Mouse (Mus musculus): ENCODE measurements around the gene Zfp358.

DNA sequence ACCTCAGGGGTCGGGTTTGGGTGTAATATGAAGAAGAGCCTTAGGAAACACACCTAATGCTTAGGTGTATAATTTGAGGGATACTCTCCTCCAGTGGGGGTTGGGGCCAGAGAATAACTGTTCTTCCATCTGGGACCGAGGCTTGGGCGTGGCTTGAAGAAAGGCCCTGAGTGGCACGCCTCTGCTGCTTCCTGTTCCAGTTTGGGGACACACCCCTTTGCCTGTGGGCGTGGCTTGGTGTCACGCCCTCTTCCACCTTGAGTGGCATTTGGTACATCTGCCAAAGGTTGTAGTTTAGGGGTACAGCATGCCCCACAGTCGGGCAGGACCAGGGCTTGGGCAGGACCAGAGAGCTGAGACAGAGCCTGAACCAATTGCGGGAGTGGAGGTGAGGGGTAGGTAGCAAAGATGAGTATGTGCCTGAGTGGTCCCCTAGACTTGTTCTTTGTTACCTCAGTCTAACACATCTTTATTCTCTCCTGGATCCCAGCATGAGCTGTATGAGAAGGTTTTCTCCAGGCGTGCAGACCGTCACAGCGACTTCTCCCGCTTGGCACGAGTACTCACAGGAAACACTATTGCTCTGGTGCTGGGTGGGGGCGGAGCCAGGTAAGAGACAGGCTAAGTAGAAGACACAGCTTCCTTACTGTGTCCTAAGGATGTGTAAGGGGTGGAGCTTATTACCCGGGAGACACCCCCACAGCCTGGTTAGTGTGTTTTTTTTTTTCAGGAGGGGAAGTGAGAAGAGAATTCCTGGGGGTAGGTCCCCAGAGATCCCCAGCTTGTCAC lies 43.3 kb downstream of the Zfp358 start:
- no peak for TF ChIP-seq CTCF (IDR thresholded peaks at IDR 0.05; ENCODE audit: extremely low read depth, insufficient read length, insufficient replicate concordance, low read depth, low read length)
- TF ChIP-seq POLR2A (IDR thresholded peaks at IDR 0.05; ENCODE audit: low read depth, low read length): no peak
